Mouse (Mus musculus): Measurements from ENCODE around the gene Exoc4. TPM values are rescaled to one million over a fixed set of nuclear protein-coding genes. Genes with fewer than 3 reads are reported as not detected.

Exoc4 gene
- total RNA-seq, 2 experiments from 2014 or later: 25.9 to 40.1 TPM

- ATAC-seq (ENCODE audit: poor library complexity, severe bottlenecking): no peak
These were observed 490.0 kb downstream of the Exoc4 start for GRCm38 (mm10) chr6:33738857-33739291.

GRCm38 (mm10) chr6:33739304-33739703 is 490.4 kb downstream of the Exoc4 start:
- no peak for ATAC-seq (ENCODE audit: poor library complexity, severe bottlenecking)

GRCm38 (mm10) chr6:33755976-33756375 is 507.1 kb downstream of the Exoc4 start:
- peak; percentile 43 for ATAC-seq (ENCODE audit: poor library complexity, severe bottlenecking)

- ATAC-seq (ENCODE audit: poor library complexity, severe bottlenecking): no peak
These were observed 512.7 kb downstream of the Exoc4 start for GRCm38 (mm10) chr6:33761557-33761956.

GRCm38 (mm10) chr6:33763245-33763644 is 514.4 kb downstream of the Exoc4 start:
- ATAC-seq (ENCODE audit: poor library complexity, severe bottlenecking): no peak

GRCm38 (mm10) chr6:33763970-33764369 is 515.1 kb downstream of the Exoc4 start:
- no peak for ATAC-seq (ENCODE audit: poor library complexity, severe bottlenecking)

GRCm38 (mm10) chr6:33769251-33769650 is 520.4 kb downstream of the Exoc4 start:
- ATAC-seq (ENCODE audit: poor library complexity, severe bottlenecking): no peak

- ATAC-seq (ENCODE audit: poor library complexity, severe bottlenecking): no peak
These were observed 521.1 kb downstream of the Exoc4 start for GRCm38 (mm10) chr6:33770021-33770420.

GRCm38 (mm10) chr6:33772551-33773315 is 523.8 kb downstream of the Exoc4 start:
- ATAC-seq (ENCODE audit: poor library complexity, severe bottlenecking): no peak

- ATAC-seq (ENCODE audit: poor library complexity, severe bottlenecking): no peak
These were observed 543.7 kb downstream of the Exoc4 start for GRCm38 (mm10) chr6:33792604-33793003.

GRCm38 (mm10) chr6:33801254-33801653 is 552.4 kb downstream of the Exoc4 start:
- no peak for ATAC-seq (ENCODE audit: poor library complexity, severe bottlenecking)

GRCm38 (mm10) chr6:33803481-33804098 is 554.7 kb downstream of the Exoc4 start:
- ATAC-seq (ENCODE audit: poor library complexity, severe bottlenecking): no peak

- no peak for ATAC-seq (ENCODE audit: poor library complexity, severe bottlenecking)
These were observed 555.9 kb downstream of the Exoc4 start for GRCm38 (mm10) chr6:33804775-33805174.

- no peak; the same call in 1 of the 2 replicates for ATAC-seq (ENCODE audit: poor library complexity, severe bottlenecking)
These were observed 557.3 kb downstream of the Exoc4 start for GRCm38 (mm10) chr6:33806072-33806782.

GRCm38 (mm10) chr6:33814386-33814785 is 565.5 kb downstream of the Exoc4 start:
- ATAC-seq (ENCODE audit: poor library complexity, severe bottlenecking): no peak

- no peak for ATAC-seq (ENCODE audit: poor library complexity, severe bottlenecking)
These were observed 574.3 kb downstream of the Exoc4 start for GRCm38 (mm10) chr6:33823171-33823570.

GRCm38 (mm10) chr6:33823777-33824302 is 575.0 kb downstream of the Exoc4 start:
- ATAC-seq (ENCODE audit: poor library complexity, severe bottlenecking): no peak

GRCm38 (mm10) chr6:33828499-33828898 is 579.6 kb downstream of the Exoc4 start:
- no peak for ATAC-seq (ENCODE audit: poor library complexity, severe bottlenecking)

GRCm38 (mm10) chr6:33829261-33829660 is 580.4 kb downstream of the Exoc4 start:
- ATAC-seq (ENCODE audit: poor library complexity, severe bottlenecking): no peak

GRCm38 (mm10) chr6:33831276-33831675 is 582.4 kb downstream of the Exoc4 start:
- no peak for ATAC-seq (ENCODE audit: poor library complexity, severe bottlenecking)

- no peak for ATAC-seq (ENCODE audit: poor library complexity, severe bottlenecking)
These were observed 584.1 kb downstream of the Exoc4 start for GRCm38 (mm10) chr6:33832978-33833377.

Data from megakaryocyte, adult 5-6 weeks (primary cell).